ENCODE assay signal across 13 mouse cellular contexts in the genomic region with DNA sequence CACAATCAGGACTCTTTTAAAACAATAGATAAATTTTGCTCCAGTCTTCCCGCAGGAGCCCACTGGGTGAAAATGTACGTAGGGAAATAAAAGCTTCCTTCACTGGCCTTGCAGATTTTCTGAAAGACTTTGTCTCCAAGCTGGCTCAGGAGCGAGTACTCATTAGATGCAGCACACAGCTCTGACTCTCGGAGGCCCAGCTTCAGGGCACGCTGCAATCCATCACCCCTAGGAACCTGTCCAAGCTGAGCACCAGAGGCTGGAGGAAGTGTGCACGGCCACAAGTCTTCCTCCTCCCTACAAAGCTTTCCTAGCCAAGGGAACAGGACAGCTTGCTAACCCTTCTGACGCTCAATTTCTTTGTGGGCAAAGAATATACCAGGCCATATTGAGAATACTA. TPM values are rescaled to one million over a fixed set of nuclear protein-coding genes. Genes with fewer than 3 reads are reported as not detected.
DNase-seq lines count a peak whose midpoint lies in the region; ATAC-seq and TF ChIP-seq lines count a peak whose summit lies in the region.
"Had no signal": no experiment of that assay in that cellular context is flagged by ENCODE, and none has a peak within 500 bp of the region (broad histone marks: within the 10 kb centered on the region; RNA-seq: fewer than 3 reads in every experiment).

No protein-coding gene starts in this region.

- TF ChIP-seq POLR2A in brain, embryonic 14.5 days (IDR thresholded peaks at IDR 0.05; ENCODE audit: borderline replicate concordance, extremely low read depth, insufficient read depth, insufficient read length, poor library complexity, severe bottlenecking): no peak

- H3K27ac ChIP-seq in intestine, embryonic 14.5 days (ENCODE audit: low read depth): peak overlapping the region; percentile 49
- no peak overlapping the region for H3K27ac ChIP-seq in intestine, postnatal 0 days (ENCODE audit: low read depth, low read length)
- peak overlapping the region; percentile 55; the same call in 1 of the 2 replicates for H3K27ac ChIP-seq in hindbrain, embryonic 12.5 days
- no peak overlapping the region for H3K27ac ChIP-seq in neural tube, embryonic 11.5 days (ENCODE audit: low read depth, low read length)

- H3K9ac ChIP-seq in intestine, embryonic 14.5 days (ENCODE audit: low read length): no peak overlapping the region
- H3K9ac ChIP-seq in intestine, postnatal 0 days (ENCODE audit: low read depth, low read length): no peak overlapping the region
- H3K9ac ChIP-seq in hindbrain, embryonic 12.5 days: no peak overlapping the region
- H3K9ac ChIP-seq in neural tube, embryonic 11.5 days (ENCODE audit: low read length): no peak overlapping the region
- H3K9ac ChIP-seq: lung, embryonic 14.5 days had no signal

- WGBS in intestine, embryonic 14.5 days: 30% methylated on average over 7 of the region's 7 CpGs
- 44% methylated on average over 7 of the region's 7 CpGs for WGBS in intestine, postnatal 0 days
- 41% methylated on average over 7 of the region's 7 CpGs for WGBS in hindbrain, embryonic 12.5 days
- WGBS in neural tube, embryonic 11.5 days: 32% methylated on average over 7 of the region's 7 CpGs

- no peak overlapping the region for H3K4me3 ChIP-seq in intestine, embryonic 14.5 days (ENCODE audit: low read depth, low read length)
- no peak overlapping the region for H3K4me3 ChIP-seq in intestine, postnatal 0 days (ENCODE audit: low read depth, low read length)
- H3K4me3 ChIP-seq in hindbrain, embryonic 12.5 days: no peak overlapping the region
- H3K4me3 ChIP-seq in neural tube, embryonic 11.5 days (ENCODE audit: low read depth, low read length): no peak overlapping the region
- H3K4me3 ChIP-seq: myocyte had no signal

- no peaks in the 10 kb centered on the region for H3K36me3 ChIP-seq in intestine, embryonic 14.5 days (ENCODE audit: control insufficient read depth, insufficient read depth, low read length)
- no peaks in the 10 kb centered on the region for H3K36me3 ChIP-seq in intestine, postnatal 0 days (ENCODE audit: control insufficient read depth, insufficient read depth)
- H3K36me3 ChIP-seq in hindbrain, embryonic 12.5 days: no peaks in the 10 kb centered on the region
- no peaks in the 10 kb centered on the region for H3K36me3 ChIP-seq in neural tube, embryonic 11.5 days (ENCODE audit: control insufficient read depth, insufficient read depth, low read length)

- no peaks in the 10 kb centered on the region for H3K27me3 ChIP-seq in intestine, embryonic 14.5 days (replicated peaks; ENCODE audit: control insufficient read depth, insufficient read depth, low read length)
- H3K27me3 ChIP-seq in intestine, postnatal 0 days (replicated peaks; ENCODE audit: control insufficient read depth, insufficient read depth, low read length): no peaks in the 10 kb centered on the region
- H3K27me3 ChIP-seq in hindbrain, embryonic 12.5 days: no peaks in the 10 kb centered on the region
- H3K27me3 ChIP-seq in neural tube, embryonic 11.5 days (ENCODE audit: control insufficient read depth, insufficient read depth, low read length): no peaks in the 10 kb centered on the region

- ATAC-seq in intestine, embryonic 14.5 days (replicated peaks; ENCODE audit: low FRiP score, low TSS enrichment, low read depth): no peak
- ATAC-seq in intestine, postnatal 0 days: no peak
- ATAC-seq in hindbrain, embryonic 12.5 days (ENCODE audit: low FRiP score): 0 out of 2 replicates have a peak, but pooled peaks have one; percentile 47
- ATAC-seq in neural tube, embryonic 11.5 days (ENCODE audit: insufficient read depth, low FRiP score, low TSS enrichment): no peak; the same call in 1 of the 2 replicates
- ATAC-seq: forebrain, embryonic 16.5 days had no signal

- no peak for DNase-seq in intestine, embryonic 14.5 days (ENCODE audit: low spot score)
- DNase-seq in brain, embryonic 14.5 days (ENCODE audit: low read depth): peak; percentile 60
- peak; percentile 71 for DNase-seq in neural tube, embryonic 11.5 days (ENCODE audit: low spot score)
- no peak for DNase-seq in thymus, postnatal 36 days
- no peak for DNase-seq in kidney, postnatal 14 days
- DNase-seq in frontal cortex, adult 2 months (ENCODE audit: extremely low spot score in 1 of 2, low spot score in 1 of 2): no peak
- DNase-seq: kidney, adult 8-10 months; lung, embryonic 14.5 days; thymus, postnatal 14 days had no signal

- no peak for TF ChIP-seq CTCF in intestine, postnatal 0 days (IDR thresholded peaks at IDR 0.05; ENCODE audit: low read depth)
- no peak for TF ChIP-seq CTCF in brain, embryonic 14.5 days (IDR thresholded peaks at IDR 0.05; ENCODE audit: borderline replicate concordance, extremely low read depth, insufficient read depth, insufficient read length)

- H3K9me3 ChIP-seq in intestine, embryonic 14.5 days (ENCODE audit: control insufficient read depth, low read length): no peaks in the 10 kb centered on the region
- H3K9me3 ChIP-seq in intestine, postnatal 0 days (ENCODE audit: control insufficient read depth): no peaks in the 10 kb centered on the region
- H3K9me3 ChIP-seq in hindbrain, embryonic 12.5 days (replicated peaks): no peaks in the 10 kb centered on the region
- no peaks in the 10 kb centered on the region for H3K9me3 ChIP-seq in neural tube, embryonic 11.5 days (ENCODE audit: control insufficient read depth, low read length)

- peaks cover 18% of the 10 kb centered on the region for H3K4me1 ChIP-seq in intestine, embryonic 14.5 days (replicated peaks; ENCODE audit: control insufficient read depth, insufficient read depth, low read length)
- no peaks in the 10 kb centered on the region for H3K4me1 ChIP-seq in intestine, postnatal 0 days (replicated peaks; ENCODE audit: control insufficient read depth, insufficient read depth, low read length)
- peaks cover 38% of the 10 kb centered on the region for H3K4me1 ChIP-seq in hindbrain, embryonic 12.5 days
- peaks cover 5% of the 10 kb centered on the region for H3K4me1 ChIP-seq in neural tube, embryonic 11.5 days (ENCODE audit: control insufficient read depth, insufficient read depth, low read length)

- H3K4me2 ChIP-seq in intestine, embryonic 14.5 days (ENCODE audit: low read length): no peak overlapping the region
- H3K4me2 ChIP-seq in intestine, postnatal 0 days (replicated peaks; ENCODE audit: low read depth): no peak overlapping the region
- no peak overlapping the region for H3K4me2 ChIP-seq in hindbrain, embryonic 12.5 days (replicated peaks)
- no peak overlapping the region for H3K4me2 ChIP-seq in neural tube, embryonic 11.5 days (ENCODE audit: low read depth)
- H3K4me2 ChIP-seq: lung, embryonic 14.5 days had no signal

RNA-seq across cellular contexts. Expression of gene Rgma, which starts 38.9 kb away (rescaled TPM):
- polyA plus RNA-seq in intestine, embryonic 14.5 days (2014; fragmentation: Nextera tagmentation; extraction: Ambion mirVana): 11.5 and 12.1 TPM in 2 replicates
- 4.9 and 6.0 TPM in 2 replicates for polyA plus RNA-seq in intestine, postnatal 0 days (2015; fragmentation: Nextera tagmentation; extraction: Ambion mirVana)
- 59.9 and 142 TPM in 2 replicates for polyA plus RNA-seq in brain, embryonic 14.5 days (2012; rRNA removed)
- polyA plus RNA-seq in hindbrain, embryonic 12.5 days (2016; fragmentation: Nextera tagmentation; extraction: Ambion mirVana): 55.3 and 55.7 TPM in 2 replicates
- 48.9 and 50.1 TPM in 2 replicates for polyA plus RNA-seq in neural tube, embryonic 11.5 days (2014; fragmentation: Nextera tagmentation; extraction: Ambion mirVana)
- 27.9 and 31.7 TPM in 2 replicates for polyA plus RNA-seq in frontal cortex, adult 2 months (2012; rRNA removed)

Comparison
In these comparisons a context has a peak if more than half of its experiments do, and no peak if none do; other contexts are left out.
1. H3K27ac ChIP-seq: peak in intestine, embryonic 14.5 days (single experiment) and hindbrain, embryonic 12.5 days (single experiment); none in intestine, postnatal 0 days (single experiment) and neural tube, embryonic 11.5 days (single experiment).
2. DNase-seq: peak in brain, embryonic 14.5 days (single experiment) and neural tube, embryonic 11.5 days (single experiment); none in intestine, embryonic 14.5 days (single experiment), thymus, postnatal 36 days (0 of 2), kidney, postnatal 14 days (single experiment) and frontal cortex, adult 2 months (0 of 2).